Mouse (Mus musculus) heart, postnatal 0 days (tissue): ENCODE measurements around the gene Mvp.
A peak's percentile ranks its signal among the peaks of the same experiment; 100 is the strongest.

Source experiments
- CTCF ChIP-seq: IDR thresholded peaks from 2 replicates; pipeline ENCODE4 v1.5.1; 2016; ENCODE audit warnings: antibody characterized with exemption, control low read depth, low read depth
- EP300 ChIP-seq: IDR thresholded peaks from 2 replicates; pipeline ENCODE4 v1.6.1; 2016; ENCODE audit warnings: antibody characterized with exemption, low read depth

DNA sequence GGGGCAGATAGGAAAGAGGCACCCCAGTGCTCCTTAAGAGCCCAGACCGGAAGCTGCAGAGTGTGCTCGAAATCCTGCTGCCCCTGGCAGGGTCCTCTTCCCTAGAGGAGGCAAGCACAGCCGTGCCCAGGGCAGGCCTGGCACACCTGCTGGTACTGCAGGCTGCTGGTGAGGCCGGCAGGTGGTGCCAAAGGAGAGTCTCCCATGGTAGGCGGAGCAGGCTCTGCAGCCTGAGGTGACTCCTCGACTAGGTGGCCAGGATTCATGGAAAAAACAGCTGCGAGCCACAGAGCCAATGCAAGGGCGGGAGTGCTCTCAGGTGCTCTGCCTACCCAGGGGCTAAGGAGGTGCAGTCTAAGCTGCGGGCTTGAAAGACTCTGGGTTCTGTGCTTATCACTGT, 28.1 kb downstream of the Mvp start:
- TF ChIP-seq CTCF = peak; percentile 62
- TF ChIP-seq EP300 = no peak
